Mouse (Mus musculus) intestine, embryonic 14.5 days (tissue): Measurements from ENCODE around the gene Ugcg. TPM values are rescaled to one million over a fixed set of nuclear protein-coding genes. Genes with fewer than 3 reads are reported as not detected.

Experiments used
- ATAC-seq: fragments of 200-750 bp; cut with Nextera tagmentation; replicated peaks from 2 replicates; pipeline ENCODE4 v1.8.0; 2017; ENCODE audit warnings: low read depth, moderate number of reproducible peaks, moderate TSS enrichment, moderate library complexity; ENCODE audit not compliant: low FRiP score, low TSS enrichment
- DNase-seq: peaks from one replicate; pipeline ENCODE4 v3.0.0-alpha.2; 2018; ENCODE audit warnings: low spot score
- H3K27ac ChIP-seq: fragments of 300-500 bp; sonication (generic); 2 replicates; pipeline ENCODE4 v1.5.1; 2014; ENCODE audit warnings: low read depth, mild to moderate bottlenecking, control low read depth
- H3K27me3 ChIP-seq: fragments of 300-500 bp; sonication (generic); replicated peaks from 2 replicates; pipeline ENCODE4 v1.6.1; 2014; ENCODE audit warnings: low read length, control low read depth; ENCODE audit not compliant: control insufficient read depth, insufficient read depth
- H3K36me3 ChIP-seq: fragments of 300-500 bp; sonication (generic); 2 replicates; pipeline ENCODE4 v1.6.1; 2014; ENCODE audit warnings: low read length, control low read depth; ENCODE audit not compliant: control insufficient read depth, insufficient read depth
- H3K4me1 ChIP-seq: fragments of 300-500 bp; sonication (generic); replicated peaks from 2 replicates; pipeline ENCODE4 v1.6.1; 2014; ENCODE audit warnings: low read length, control low read depth, mixed read lengths; ENCODE audit not compliant: control insufficient read depth, insufficient read depth
- H3K4me2 ChIP-seq: fragments of 300-500 bp; sonication (generic); 2 replicates; pipeline ENCODE4 v1.6.1; 2014; ENCODE audit warnings: low read length
- H3K4me3 ChIP-seq: fragments of 300-500 bp; sonication (generic); 2 replicates; pipeline ENCODE4 v1.5.1; 2014; ENCODE audit warnings: low read depth, low read length, control low read depth, mixed read lengths
- H3K9ac ChIP-seq: fragments of 300-500 bp; sonication (generic); 2 replicates; pipeline ENCODE4 v1.6.1; 2014; ENCODE audit warnings: mild to moderate bottlenecking, low read length
- H3K9me3 ChIP-seq: fragments of 300-500 bp; sonication (generic); 2 replicates; pipeline ENCODE4 v1.6.1; 2016; ENCODE audit warnings: low read length, control low read depth; ENCODE audit not compliant: control insufficient read depth
- WGBS: fragments of 180-500 bp; shearing (Covaris S2); extraction: QIAGEN DNeasy Blood & Tissue Kit; methylation state at CpG from one replicate; pipeline ENCODE4 v1.1.7; 2014; 5-methylcytosine and 5-hydroxymethylcytosine counted together
- polyA plus RNA-seq: library from polyadenylated mRNA; unstranded; fragments of >200 nt; fragmentation: Nextera tagmentation; extraction: Ambion mirVana; gene quantifications from 2 replicates; pipeline ENCODE4 v1.2.1, GENCODE M21; 2014

Gene Ugcg
- polyA plus RNA-seq, 1 experiment from 2014 or later, result 14.1 TPM

GRCm38 (mm10) chr4:59208607-59209006, 19.6 kb downstream of the Ugcg start:
- no peak overlapping the region for H3K4me2 ChIP-seq
- H3K27me3 ChIP-seq, result no peaks in the 10 kb centered on the region
- peaks cover 27% of the 10 kb centered on the region for H3K36me3 ChIP-seq
- no peak overlapping the region for H3K27ac ChIP-seq
- DNase-seq, result no peak
- 83% methylated on average over 4 of the region's 4 CpGs for WGBS
- H3K9ac ChIP-seq, result no peak overlapping the region
- H3K4me1 ChIP-seq, result no peaks in the 10 kb centered on the region
- no peak for ATAC-seq
- H3K4me3 ChIP-seq, result no peak overlapping the region
- no peaks in the 10 kb centered on the region for H3K9me3 ChIP-seq

GRCm38 (mm10) chr4:59211181-59211580, 22.1 kb downstream of the Ugcg start:
- DNase-seq (no peak), ATAC-seq (no peak)
- no peaks in the 10 kb centered on the region for H3K9me3 ChIP-seq
- no peak overlapping the region for H3K9ac ChIP-seq
- H3K27ac ChIP-seq, result no peak overlapping the region
- H3K27me3 ChIP-seq, result no peaks in the 10 kb centered on the region
- H3K4me1 ChIP-seq, result no peaks in the 10 kb centered on the region
- WGBS, result 88% methylated on average over 9 of the region's 9 CpGs
- H3K36me3 ChIP-seq, result peaks cover 41% of the 10 kb centered on the region
- no peak overlapping the region for H3K4me3 ChIP-seq
- H3K4me2 ChIP-seq, result no peak overlapping the region

GRCm38 (mm10) chr4:59213833-59214232, 24.8 kb downstream of the Ugcg start:
- H3K36me3 ChIP-seq, result peaks cover 50% of the 10 kb centered on the region
- ATAC-seq (no peak), DNase-seq (no peak)
- H3K27me3 ChIP-seq, result no peaks in the 10 kb centered on the region
- H3K9me3 ChIP-seq, result no peaks in the 10 kb centered on the region
- no peak overlapping the region for H3K4me3 ChIP-seq
- no peak overlapping the region for H3K9ac ChIP-seq
- H3K4me2 ChIP-seq, result no peak overlapping the region
- no peaks in the 10 kb centered on the region for H3K4me1 ChIP-seq
- WGBS, result 80% methylated on average over 4 of the region's 4 CpGs
- H3K27ac ChIP-seq, result no peak overlapping the region

GRCm38 (mm10) chr4:59214695-59215094, 25.6 kb downstream of the Ugcg start:
- Histone ChIP-seq H3K27ac (no peak overlapping the region), H3K4me1 (no peaks in the 10 kb centered on the region), H3K4me2 (no peak overlapping the region), H3K9me3 (no peaks in the 10 kb centered on the region), H3K9ac (no peak overlapping the region), H3K27me3 (no peaks in the 10 kb centered on the region), H3K4me3 (no peak overlapping the region), H3K36me3 (peaks cover 55% of the 10 kb centered on the region)
- DNase-seq (no peak), ATAC-seq (no peak)
- 95% methylated on average over 5 of the region's 5 CpGs for WGBS

GRCm38 (mm10) chr4:59215585-59215984, 26.5 kb downstream of the Ugcg start:
- ATAC-seq (no peak), DNase-seq (no peak)
- no peaks in the 10 kb centered on the region for H3K4me1 ChIP-seq
- 90% methylated on average over 3 of the region's 3 CpGs for WGBS
- H3K9me3 ChIP-seq, result no peaks in the 10 kb centered on the region
- H3K36me3 ChIP-seq, result peaks cover 55% of the 10 kb centered on the region
- no peak overlapping the region for H3K4me3 ChIP-seq
- H3K27me3 ChIP-seq, result no peaks in the 10 kb centered on the region
- H3K4me2 ChIP-seq, result no peak overlapping the region
- H3K27ac ChIP-seq, result no peak overlapping the region
- no peak overlapping the region for H3K9ac ChIP-seq

- H3K27me3 ChIP-seq, result no peaks in the 10 kb centered on the region
- no peak overlapping the region for H3K4me2 ChIP-seq
- no peak for DNase-seq
- WGBS, result 94% methylated on average over 7 of the region's 7 CpGs
- peaks cover 58% of the 10 kb centered on the region for H3K36me3 ChIP-seq
- H3K9me3 ChIP-seq, result no peaks in the 10 kb centered on the region
- H3K9ac ChIP-seq, result no peak overlapping the region
- ATAC-seq, result no peak
- no peak overlapping the region for H3K4me3 ChIP-seq
- no peak overlapping the region for H3K27ac ChIP-seq
- no peaks in the 10 kb centered on the region for H3K4me1 ChIP-seq
Observed at GRCm38 (mm10) chr4:59217101-59217500, 28.0 kb downstream of the Ugcg start.

- H3K4me3 ChIP-seq, result no peak overlapping the region
- DNase-seq (no peak), ATAC-seq (no peak)
- no peak overlapping the region for H3K27ac ChIP-seq
- no peaks in the 10 kb centered on the region for H3K4me1 ChIP-seq
- 86% methylated on average over 7 of the region's 7 CpGs for WGBS
- no peak overlapping the region for H3K4me2 ChIP-seq
- peaks cover 63% of the 10 kb centered on the region for H3K36me3 ChIP-seq
- no peaks in the 10 kb centered on the region for H3K27me3 ChIP-seq
- no peaks in the 10 kb centered on the region for H3K9me3 ChIP-seq
- no peak overlapping the region for H3K9ac ChIP-seq
Observed at GRCm38 (mm10) chr4:59218154-59218553, 29.1 kb downstream of the Ugcg start.

- Histone ChIP-seq H3K27me3 (no peaks in the 10 kb centered on the region), H3K4me2 (no peak overlapping the region), H3K4me1 (no peaks in the 10 kb centered on the region), H3K27ac (no peak overlapping the region), H3K36me3 (peaks cover 51% of the 10 kb centered on the region), H3K9me3 (no peaks in the 10 kb centered on the region), H3K9ac (no peak overlapping the region), H3K4me3 (no peak overlapping the region)
- ATAC-seq (no peak), DNase-seq (no peak)
- WGBS, result 82% methylated on average over 9 of the region's 9 CpGs
Observed at GRCm38 (mm10) chr4:59222226-59222625, 33.2 kb downstream of the Ugcg start.

- H3K27me3 ChIP-seq, result no peaks in the 10 kb centered on the region
- H3K27ac ChIP-seq, result no peak overlapping the region
- H3K4me1 ChIP-seq, result no peaks in the 10 kb centered on the region
- no peak overlapping the region for H3K4me2 ChIP-seq
- H3K4me3 ChIP-seq, result no peak overlapping the region
- DNase-seq (no peak), ATAC-seq (no peak)
- H3K36me3 ChIP-seq, result peaks cover 44% of the 10 kb centered on the region
- no peaks in the 10 kb centered on the region for H3K9me3 ChIP-seq
- 86% methylated on average over 5 of the region's 5 CpGs for WGBS
- no peak overlapping the region for H3K9ac ChIP-seq
Observed at GRCm38 (mm10) chr4:59223055-59223615, 34.1 kb downstream of the Ugcg start.
